Mouse (Mus musculus): ENCODE data around the gene Gtf2a2.

DNA sequence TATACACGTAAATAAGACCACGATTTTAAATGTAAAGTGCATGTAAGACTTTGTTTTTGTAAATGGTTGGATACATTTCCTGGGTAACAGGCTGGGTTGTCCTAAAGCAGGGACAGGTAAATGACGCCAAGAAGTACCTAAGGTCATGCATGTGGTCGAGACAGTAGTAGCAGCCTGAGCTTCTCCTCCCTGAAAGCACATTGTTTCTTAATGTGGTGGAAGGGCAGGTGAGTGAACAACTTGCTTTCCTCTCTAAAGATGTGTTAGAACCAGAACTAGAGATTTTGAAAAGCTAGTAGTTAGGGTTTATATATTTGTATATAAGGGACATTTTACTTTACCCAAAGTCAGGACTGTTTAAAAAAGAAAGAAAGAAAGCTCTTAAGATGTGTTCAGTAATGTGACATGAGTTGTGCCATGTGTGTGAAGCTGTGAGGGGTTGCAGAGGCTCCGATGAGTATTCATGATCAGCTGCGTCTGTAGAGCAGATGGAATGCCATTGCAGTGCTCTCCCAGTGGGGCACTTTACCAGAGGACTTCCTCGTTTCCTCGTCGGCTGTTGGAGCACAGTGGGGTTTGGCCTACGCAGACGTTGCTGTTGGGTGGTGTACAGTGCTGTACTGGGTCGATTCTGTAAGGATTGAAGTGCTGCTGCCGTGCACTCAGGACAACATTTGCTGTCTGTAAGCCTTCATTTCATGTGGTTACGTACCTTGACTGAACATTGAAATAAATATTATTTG is 4.7 kb upstream of the Gtf2a2 start:
- TF ChIP-seq CTCF (IDR thresholded peaks at IDR 0.05; ENCODE audit: low read depth), result no peak
- no peak for TF ChIP-seq EP300 (IDR thresholded peaks at IDR 0.05; ENCODE audit: low read depth)
